Mouse (Mus musculus) small intestine, adult 2 months (tissue): Measurements from ENCODE around the gene Oosp1.

Experiments
- CTCF ChIP-seq: fragments of 200-500 bp; IDR thresholded peaks from 2 replicates; pipeline ENCODE4 v1.5.1; 2012; ENCODE audit warnings: low read depth, mild to moderate bottlenecking, control low read depth, inconsistent platforms, low read length, moderate library complexity, mixed read lengths; ENCODE audit not compliant: insufficient replicate concordance, insufficient read length; ENCODE audit errors: extremely low read depth
- POLR2A ChIP-seq: fragments of 200-500 bp; IDR thresholded peaks from 2 replicates; pipeline ENCODE4 v1.6.1; 2012; ENCODE audit warnings: low read depth, mild to moderate bottlenecking, control low read depth, inconsistent platforms, low read length, moderate library complexity

GRCm38 (mm10) chr19:11633732-11634131, 57.2 kb downstream of the Oosp1 start:
- no peak for TF ChIP-seq CTCF
- TF ChIP-seq POLR2A: no peak
